Mouse (Mus musculus) heart, embryonic 12.5 days (tissue): ENCODE measurements around the gene Vmn1r16. TPM values are rescaled to one million over a fixed set of nuclear protein-coding genes. Genes with fewer than 3 reads are reported as not detected.
"Not testable (repeated sequence)": the region's sequence is repeated elsewhere in the genome, so short reads cannot be mapped to it uniquely, and the experiment has no call there.

ENCODE experiments used
- ATAC-seq: fragments of 200-750 bp; cut with Nextera tagmentation; 2 replicates; pipeline ENCODE4 v1.8.0; 2017; ENCODE audit warnings: moderate TSS enrichment, moderate library complexity; ENCODE audit not compliant: insufficient number of reproducible peaks, low FRiP score
- H3K27ac ChIP-seq: fragments of 300-500 bp; sonication (generic); 2 replicates; pipeline ENCODE4 v1.5.1; 2016; ENCODE audit warnings: mild to moderate bottlenecking, moderate library complexity; ENCODE audit not compliant: poor library complexity, severe bottlenecking
- H3K27me3 ChIP-seq: fragments of 300-500 bp; sonication (generic); replicated peaks from 2 replicates; pipeline ENCODE4 v1.6.1; 2016; ENCODE audit warnings: mild to moderate bottlenecking, moderate library complexity
- H3K36me3 ChIP-seq: fragments of 300-500 bp; sonication (generic); 2 replicates; pipeline ENCODE4 v1.6.1; 2016; ENCODE audit warnings: mild to moderate bottlenecking, moderate library complexity
- H3K4me1 ChIP-seq: fragments of 300-500 bp; sonication (generic); replicated peaks from 2 replicates; pipeline ENCODE4 v1.6.1; 2016; ENCODE audit warnings: mild to moderate bottlenecking
- H3K4me2 ChIP-seq: fragments of 300-500 bp; sonication (generic); 2 replicates; pipeline ENCODE4 v1.6.1; 2016; ENCODE audit warnings: mild to moderate bottlenecking, moderate library complexity
- H3K4me3 ChIP-seq: fragments of 300-500 bp; sonication (generic); 2 replicates; pipeline ENCODE4 v1.5.1; 2016; ENCODE audit warnings: mild to moderate bottlenecking
- H3K9ac ChIP-seq: fragments of 300-500 bp; sonication (generic); 2 replicates; pipeline ENCODE4 v1.6.1; 2016; ENCODE audit warnings: mild to moderate bottlenecking, moderate library complexity
- H3K9me3 ChIP-seq: fragments of 300-500 bp; sonication (generic); replicated peaks from 2 replicates; pipeline ENCODE4 v1.6.1; 2016; ENCODE audit warnings: mild to moderate bottlenecking, moderate library complexity
- WGBS: fragments of 180-500 bp; shearing (Covaris S2); methylation state at CpG from one replicate; pipeline ENCODE4 v1.1.7; 2016; 5-methylcytosine and 5-hydroxymethylcytosine counted together
- polyA plus RNA-seq: library from polyadenylated mRNA; unstranded; fragments of >200 nt; fragmentation: Nextera tagmentation; extraction: Ambion mirVana; gene quantifications from 2 replicates; pipeline ENCODE4 v1.2.1, GENCODE M21; 2016

Gene Vmn1r16
- not detected in 2 replicates for polyA plus RNA-seq

DNA sequence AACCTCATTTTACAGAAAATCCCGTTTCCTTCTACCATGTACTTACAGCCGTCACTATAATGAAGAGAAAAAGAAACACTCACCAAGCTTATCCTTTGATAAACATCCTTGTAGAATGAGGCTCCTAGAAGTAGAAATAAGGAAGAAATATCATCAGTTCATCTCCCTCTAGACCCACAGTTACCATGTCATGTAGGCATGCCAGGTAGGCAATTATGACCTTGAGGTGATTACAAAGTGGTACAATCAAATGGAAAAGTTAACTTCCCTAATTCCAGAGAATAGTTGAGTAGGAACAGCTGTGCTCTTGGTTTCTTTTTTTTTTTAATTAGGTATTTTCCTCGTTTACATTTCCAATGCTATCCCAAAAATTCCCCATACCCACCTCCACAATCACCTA, at the start of gene Vmn1r16:
Vmn1r16 (minus strand) TSS at position 101 of the 400 bp plus-strand sequence.
- no peak within 1 kb of the TSS for H3K4me3 ChIP-seq
- WGBS = 69% methylated on average over 3 of the region's 3 CpGs
- no peak within 1 kb of the TSS for H3K27ac ChIP-seq
- no peak within 1 kb of the TSS for H3K9ac ChIP-seq
- no peaks in the 10 kb centered on the region for H3K4me1 ChIP-seq
- no peaks in the 10 kb centered on the region for H3K36me3 ChIP-seq
- H3K4me2 ChIP-seq = no peak within 1 kb of the TSS
- H3K27me3 ChIP-seq = no peaks in the 10 kb centered on the region
- ATAC-seq = no peak
- H3K9me3 ChIP-seq = peaks cover 8% of the 10 kb centered on the region

DNA sequence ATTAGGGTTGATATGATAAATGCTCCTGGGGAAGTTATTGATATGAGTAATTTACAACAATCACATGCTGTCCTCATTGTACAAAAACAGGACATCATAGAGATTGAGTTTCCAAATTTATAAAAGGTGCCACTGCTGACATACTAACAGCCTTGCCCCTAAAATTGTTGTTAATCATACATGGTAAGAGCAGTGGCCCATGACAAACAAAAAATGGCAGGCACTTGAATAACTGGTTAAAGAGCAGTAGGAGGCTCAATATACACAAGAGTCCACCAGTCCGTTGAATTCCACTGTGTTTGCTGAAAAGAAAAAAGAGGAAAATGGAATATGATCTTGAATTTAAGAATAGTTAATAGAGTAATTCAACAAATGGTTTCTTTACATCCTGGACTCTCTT, 38.2 kb upstream of the Vmn1r16 start:
- Histone ChIP-seq H3K4me1 (no peaks in the 10 kb centered on the region), H3K27ac (no peak overlapping the region), H3K36me3 (no peaks in the 10 kb centered on the region), H3K27me3 (no peaks in the 10 kb centered on the region), H3K9ac (no peak overlapping the region), H3K9me3 (no peaks in the 10 kb centered on the region), H3K4me3 (no peak overlapping the region), H3K4me2 (no peak overlapping the region)
- ATAC-seq = no peak
- WGBS = 81% methylated on average over 1 of the region's 1 CpGs

DNA sequence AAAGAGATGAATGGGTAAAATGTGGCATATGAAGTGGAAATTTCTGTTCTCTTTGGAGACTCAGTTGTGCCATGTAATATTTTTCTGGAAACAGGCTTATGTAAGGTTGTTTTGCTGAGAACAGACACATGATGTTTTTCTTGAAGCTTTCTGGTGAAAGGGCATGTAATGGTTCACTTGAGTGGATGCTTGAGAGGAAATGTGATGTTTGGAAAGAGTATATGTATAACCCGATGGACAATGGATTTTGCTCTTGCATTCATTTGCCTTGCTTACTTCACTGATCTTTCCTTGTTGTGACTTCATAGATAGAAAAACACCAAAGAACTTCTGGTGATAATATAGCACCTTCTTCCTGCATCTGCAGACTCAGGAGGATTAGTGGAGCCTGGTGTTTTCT, 36.6 kb upstream of the Vmn1r16 start:
- H3K4me2 ChIP-seq, H3K36me3 ChIP-seq, H3K9ac ChIP-seq, H3K9me3 ChIP-seq, H3K4me3 ChIP-seq, ATAC-seq, H3K27ac ChIP-seq, H3K4me1 ChIP-seq, H3K27me3 ChIP-seq: not testable (repeated sequence)
- 83% methylated on average over 1 of the region's 1 CpGs for WGBS

DNA sequence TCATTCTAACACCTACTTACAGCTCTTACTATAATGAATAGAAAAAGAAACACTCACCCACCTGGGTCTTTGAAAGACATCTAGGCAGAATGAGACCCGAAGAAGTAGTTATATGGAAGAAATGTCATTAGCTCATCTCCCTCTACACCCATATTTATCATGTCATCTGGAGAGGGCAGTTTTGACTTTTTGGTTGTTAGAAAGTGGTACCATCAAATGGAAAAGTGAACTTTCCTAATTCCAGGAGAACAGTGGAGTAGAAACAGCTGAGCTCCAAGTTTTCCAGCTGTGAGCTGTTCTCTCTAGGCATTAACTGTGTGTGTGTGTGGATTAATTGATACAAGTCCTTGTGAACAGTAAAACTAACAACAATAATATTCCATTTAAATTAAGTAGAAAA, 34.3 kb upstream of the Vmn1r16 start, which contains the start of gene Vmn1r17:
Vmn1r17 (minus strand) TSS at position 101 of the 400 bp plus-strand sequence.
- H3K36me3 ChIP-seq = no peaks in the 10 kb centered on the region
- no peaks in the 10 kb centered on the region for H3K4me1 ChIP-seq
- H3K27ac ChIP-seq = no peak within 1 kb of the TSS
- ATAC-seq = no peak
- no peak within 1 kb of the TSS for H3K9ac ChIP-seq
- no peaks in the 10 kb centered on the region for H3K9me3 ChIP-seq
- no peak within 1 kb of the TSS for H3K4me2 ChIP-seq
- no peaks in the 10 kb centered on the region for H3K27me3 ChIP-seq
- H3K4me3 ChIP-seq = no peak within 1 kb of the TSS
- 70% methylated on average over 1 of the region's 1 CpGs for WGBS

DNA sequence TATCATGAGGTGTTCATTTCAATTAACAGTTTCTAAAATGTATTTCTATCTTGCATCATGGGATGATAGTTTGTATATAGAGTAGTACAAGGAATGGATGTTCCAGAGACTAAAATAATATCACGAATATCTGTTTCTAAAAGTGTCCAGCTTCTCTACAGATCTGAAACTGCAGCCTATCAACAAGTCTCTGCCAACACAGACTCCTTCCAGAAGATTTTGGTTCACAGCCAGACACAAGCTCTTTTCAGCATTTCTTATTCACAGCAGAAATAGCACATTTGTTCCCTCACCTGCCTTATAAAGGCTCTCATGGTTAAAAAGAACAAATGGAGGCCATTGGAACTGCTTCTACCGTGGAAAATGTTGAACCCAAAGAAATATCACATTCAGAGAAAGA, 27.6 kb upstream of the Vmn1r16 start:
- no peak for ATAC-seq
- no peak overlapping the region for H3K9ac ChIP-seq
- no peak overlapping the region for H3K4me2 ChIP-seq
- H3K9me3 ChIP-seq = no peaks in the 10 kb centered on the region
- no peak overlapping the region for H3K27ac ChIP-seq
- 64% methylated on average over 2 of the region's 2 CpGs for WGBS
- no peaks in the 10 kb centered on the region for H3K36me3 ChIP-seq
- H3K4me3 ChIP-seq = no peak overlapping the region
- H3K4me1 ChIP-seq = no peaks in the 10 kb centered on the region
- H3K27me3 ChIP-seq = no peaks in the 10 kb centered on the region

DNA sequence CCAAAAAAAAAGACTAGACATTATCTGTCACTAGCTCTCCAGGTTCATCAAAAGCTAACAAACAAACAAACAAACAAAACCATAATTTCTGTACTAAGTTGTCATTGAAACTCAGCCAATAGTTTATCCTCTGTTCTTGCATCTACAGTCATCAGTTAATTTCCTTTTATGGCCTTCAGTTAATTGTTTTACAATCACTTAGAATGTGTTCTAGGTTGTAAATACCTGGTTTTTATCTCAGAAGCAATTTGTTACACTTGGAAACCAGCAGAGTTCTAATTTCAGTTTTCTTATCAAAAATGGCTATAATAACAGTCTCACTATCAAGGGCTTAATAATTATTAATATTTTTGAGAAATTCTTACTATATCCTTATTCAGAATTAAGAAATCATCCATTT, 3.1 kb downstream of the Vmn1r16 start:
- no peaks in the 10 kb centered on the region for H3K36me3 ChIP-seq
- ATAC-seq = no peak
- no peak overlapping the region for H3K27ac ChIP-seq
- H3K27me3 ChIP-seq = no peaks in the 10 kb centered on the region
- no peak overlapping the region for H3K4me2 ChIP-seq
- H3K4me1 ChIP-seq = no peaks in the 10 kb centered on the region
- H3K4me3 ChIP-seq = no peak overlapping the region
- no peaks in the 10 kb centered on the region for H3K9me3 ChIP-seq
- no peak overlapping the region for H3K9ac ChIP-seq

DNA sequence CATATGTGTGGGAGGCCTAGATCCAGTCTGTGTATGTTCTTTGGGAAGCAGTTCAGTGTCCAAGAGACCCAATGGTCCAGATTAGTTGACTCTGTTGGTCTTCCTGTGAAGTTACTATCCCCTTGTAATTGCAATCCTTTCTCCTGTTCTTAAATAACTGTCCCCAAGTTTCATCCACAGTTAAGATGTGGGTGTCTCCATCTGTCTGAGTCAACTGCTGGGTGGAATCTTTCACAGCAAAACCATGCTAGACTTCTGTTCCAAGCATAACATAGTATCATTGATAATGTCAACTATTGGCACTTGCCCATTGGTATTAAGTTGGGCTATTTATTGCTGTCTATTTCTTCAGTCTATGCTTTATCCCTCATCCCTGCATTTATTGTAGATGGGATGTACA, 50.3 kb downstream of the Vmn1r16 start:
- Histone ChIP-seq H3K4me1 (no peaks in the 10 kb centered on the region), H3K27ac (no peak overlapping the region), H3K4me3 (no peak overlapping the region), H3K9me3 (0 out of 2 replicates have a peak, but pooled peaks cover 3% of the 10 kb centered on the region), H3K27me3 (no peaks in the 10 kb centered on the region), H3K36me3 (no peaks in the 10 kb centered on the region), H3K9ac (no peak overlapping the region), H3K4me2 (no peak overlapping the region)
- ATAC-seq = no peak

DNA sequence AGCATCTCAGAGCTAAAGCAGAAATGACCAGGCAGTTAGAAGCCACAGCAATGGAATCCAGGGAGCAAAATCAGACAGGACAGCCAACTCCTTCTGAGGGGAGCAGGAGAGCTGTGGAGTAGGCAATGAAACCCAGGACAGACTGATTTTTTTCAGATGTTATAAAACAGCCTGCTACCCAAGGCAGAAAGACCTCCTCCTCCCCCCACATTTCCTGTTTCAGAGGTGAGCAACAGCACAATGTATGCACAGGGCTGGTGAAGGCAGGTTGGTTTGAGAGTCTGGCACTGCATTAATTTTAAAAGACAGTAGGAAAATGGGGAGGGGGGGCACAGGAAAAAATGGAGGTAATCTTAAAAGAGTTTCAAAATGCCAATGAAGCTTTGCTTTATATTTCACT, 56.8 kb downstream of the Vmn1r16 start:
- Histone ChIP-seq H3K4me1 (no peaks in the 10 kb centered on the region), H3K27ac (no peak overlapping the region), H3K27me3 (no peaks in the 10 kb centered on the region), H3K4me3 (no peak overlapping the region), H3K36me3 (no peaks in the 10 kb centered on the region), H3K9ac (no peak overlapping the region), H3K4me2 (no peak overlapping the region), H3K9me3 (no peaks in the 10 kb centered on the region)
- ATAC-seq = no peak

DNA sequence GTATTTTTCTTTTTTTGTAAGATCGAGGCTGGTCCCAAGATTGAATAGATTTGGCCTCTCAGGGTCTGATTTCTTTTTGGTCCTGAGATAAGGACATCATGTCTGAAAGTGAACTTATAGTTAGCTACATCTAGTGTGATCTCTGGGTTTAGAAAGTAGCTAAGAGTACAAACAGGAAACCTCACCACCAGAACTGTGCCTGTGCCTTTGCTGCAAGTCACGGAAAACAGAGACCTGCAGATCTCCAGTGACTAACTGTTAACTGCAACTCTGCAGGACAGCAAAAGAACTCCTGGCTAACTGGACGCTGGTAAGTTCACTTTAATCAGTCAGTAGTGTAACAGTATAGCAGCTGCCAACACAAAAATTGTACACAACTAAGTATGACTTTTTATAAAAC, 57.4 kb downstream of the Vmn1r16 start:
- 60% methylated on average over 3 of the region's 3 CpGs for WGBS
- ATAC-seq = no peak
- no peaks in the 10 kb centered on the region for H3K9me3 ChIP-seq

More for the DNA sequence above, 57.4 kb downstream of the Vmn1r16 start:
- Histone ChIP-seq H3K4me2 (no peak overlapping the region), H3K36me3 (no peaks in the 10 kb centered on the region), H3K4me3 (no peak overlapping the region), H3K27ac (no peak overlapping the region), H3K4me1 (no peaks in the 10 kb centered on the region), H3K9ac (no peak overlapping the region), H3K27me3 (no peaks in the 10 kb centered on the region)

Other genes starting within 250 kb of the Vmn1r16 start
- not detected in 2 replicates for gene Vmn1r10, start 220.0 kb downstream of the Vmn1r16 start, polyA plus RNA-seq
- gene Vmn1r11, start 196.0 kb downstream of the Vmn1r16 start, polyA plus RNA-seq = not detected in 2 replicates
- gene Vmn1r12, start 172.6 kb downstream of the Vmn1r16 start, polyA plus RNA-seq = not detected in 2 replicates
- gene Vmn1r13, start 126.2 kb downstream of the Vmn1r16 start, polyA plus RNA-seq = not detected in 2 replicates
- not detected in 2 replicates for gene Vmn1r14, start 97.8 kb downstream of the Vmn1r16 start, polyA plus RNA-seq
- gene Vmn1r15, start 71.5 kb downstream of the Vmn1r16 start, polyA plus RNA-seq = not detected in 2 replicates
- not detected in 2 replicates for gene Vmn1r17, start 34.2 kb upstream of the Vmn1r16 start, polyA plus RNA-seq
- not detected in 2 replicates for gene Vmn1r18, start 66.3 kb upstream of the Vmn1r16 start, polyA plus RNA-seq
- gene Vmn1r19, start 74.3 kb upstream of the Vmn1r16 start, polyA plus RNA-seq = not detected in 2 replicates
- not detected in 2 replicates for gene Vmn1r20, start 99.4 kb upstream of the Vmn1r16 start, polyA plus RNA-seq
- gene Ppm1k, start 206.0 kb upstream of the Vmn1r16 start, polyA plus RNA-seq = 15.5 and 16.6 TPM in 2 replicates